Mouse (Mus musculus) effector memory CD4-positive, alpha-beta T cell, adult 5 months (primary cell): ENCODE data around the gene Umps. TPM values are rescaled to one million over a fixed set of nuclear protein-coding genes. Genes with fewer than 3 reads are reported as not detected.

Source experiments
- polyA plus RNA-seq: library from polyadenylated mRNA; unstranded; fragments of 100-300 nt; shearing (Covaris generic); gene quantifications from one replicate; pipeline ENCODE4 v1.2.1, GENCODE M21; 2017

The Umps gene
- polyA plus RNA-seq = 19.5 TPM

DNA sequence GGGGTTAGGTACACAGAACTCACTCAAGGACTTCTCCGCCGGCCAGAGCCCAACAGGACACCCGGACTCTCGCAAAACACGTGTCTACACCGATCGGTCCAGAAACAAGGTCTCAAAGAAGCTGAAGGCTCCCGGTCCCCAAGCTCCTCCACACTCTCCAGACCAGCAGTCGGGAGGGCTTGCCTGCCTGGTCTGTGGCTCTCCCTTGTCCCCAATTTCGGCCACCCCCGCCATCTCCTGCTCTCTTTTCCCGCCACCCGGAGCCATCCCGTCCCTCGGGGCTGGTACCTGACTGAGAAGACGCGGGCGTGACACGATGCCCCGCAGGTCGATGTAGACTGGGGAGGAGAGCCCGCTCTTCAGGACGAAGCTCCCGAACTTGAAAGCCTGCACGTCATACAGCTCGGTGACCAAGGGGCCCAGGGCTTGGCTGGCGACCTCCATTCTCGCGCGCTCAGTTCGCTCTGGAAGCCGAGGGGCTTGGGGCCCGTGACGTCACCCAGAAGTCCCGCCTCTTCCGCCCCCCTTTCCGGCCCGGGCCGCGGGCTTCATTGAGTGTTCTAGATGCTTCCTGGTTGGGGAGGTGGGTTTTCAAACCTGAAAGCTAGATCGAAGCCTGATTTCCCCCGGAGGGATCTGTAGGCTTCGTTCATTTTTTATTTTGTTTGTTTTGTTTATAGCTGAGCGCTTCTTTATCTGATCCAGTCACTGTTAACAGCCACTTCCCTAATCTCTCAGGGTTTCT is at the start of gene Umps:
TSS of gene Umps (minus strand) at position 501 of the 745 bp plus-strand sequence.

Other genes starting within 250 kb of the Umps start
- gene Muc13, start 173.0 kb downstream of the Umps start, polyA plus RNA-seq = not detected
- gene Itgb5, start 137.4 kb downstream of the Umps start, polyA plus RNA-seq = 4.0 TPM